Mouse (Mus musculus) stomach, postnatal 0 days (tissue): ENCODE data around the gene Lemd1.

Experiments used
- CTCF ChIP-seq: IDR thresholded peaks from 2 replicates; pipeline ENCODE4 v1.5.1; 2016; ENCODE audit warnings: antibody characterized with exemption, low read depth, mild to moderate bottlenecking, moderate library complexity
- EP300 ChIP-seq: optimal IDR thresholded peaks from 2 replicates; pipeline ENCODE3; 2016; ENCODE audit warnings: antibody characterized with exemption

DNA sequence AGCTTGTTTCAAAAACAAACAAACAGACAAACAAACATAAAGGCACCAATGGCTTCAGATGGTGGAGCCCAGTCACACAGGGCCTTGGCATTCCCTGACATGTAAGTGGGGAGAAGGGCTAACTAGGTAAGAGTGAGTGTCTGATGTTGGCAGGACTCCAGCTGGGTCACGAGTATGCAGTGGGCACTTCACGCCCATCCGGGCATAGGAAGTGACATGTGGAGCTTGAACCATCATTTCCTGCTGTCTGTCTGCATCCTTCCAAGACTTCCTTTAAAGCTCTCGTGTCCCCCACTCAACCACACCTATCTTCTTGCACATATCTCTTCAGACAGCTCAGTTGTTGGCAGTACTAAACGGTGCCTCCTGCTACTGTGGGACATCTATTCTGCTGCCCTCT lies 48.2 kb upstream of the Lemd1 start:
- TF ChIP-seq CTCF (no peak), EP300 (no peak)
